Mouse (Mus musculus): Measurements from ENCODE around the gene Immp2l. TPM values are rescaled to one million over a fixed set of nuclear protein-coding genes. Genes with fewer than 3 reads are reported as not detected.
"Not testable (repeated sequence)": the region's sequence is repeated elsewhere in the genome, so short reads cannot be mapped to it uniquely, and the experiment has no call there.

Gene Immp2l
- polyA plus RNA-seq, 1 experiment from 2014 or later: 16.3 TPM

DNA sequence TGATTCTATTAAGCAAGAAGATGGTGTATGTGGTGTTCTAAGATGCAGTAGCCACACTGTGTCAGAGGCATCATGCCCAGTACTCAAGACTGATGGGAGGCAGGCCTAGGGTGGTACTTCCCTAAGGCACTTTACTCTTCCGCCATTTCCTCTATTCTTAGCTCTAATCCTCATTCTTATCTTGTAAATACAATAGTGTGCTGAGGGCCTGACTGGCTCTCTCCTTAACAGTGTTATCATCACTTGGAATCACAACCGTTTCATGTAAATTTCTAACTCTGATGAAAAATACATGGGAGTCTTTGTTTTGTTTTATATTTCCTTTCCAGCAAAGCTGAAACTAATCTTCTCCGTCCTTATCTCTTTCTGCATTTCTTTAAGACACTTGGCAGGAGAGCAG, 750.1 kb downstream of the Immp2l start:
- WGBS: 56% methylated on average over 3 of the region's 3 CpGs
- Histone ChIP-seq H3K4me1 (ENCODE audit: control insufficient read depth, insufficient read depth, low read length) (no peaks in the 10 kb centered on the region), H3K4me3 (replicated peaks; ENCODE audit: low read length) (no peak overlapping the region), H3K4me2 (ENCODE audit: low read depth, low read length) (no peak overlapping the region), H3K9me3 (replicated peaks; ENCODE audit: control insufficient read depth, low read length) (no peaks in the 10 kb centered on the region), H3K27ac (ENCODE audit: low read length) (no peak overlapping the region), H3K36me3 (ENCODE audit: control insufficient read depth, insufficient read depth, low read length) (no peaks in the 10 kb centered on the region), H3K27me3 (ENCODE audit: control insufficient read depth, insufficient read depth, low read length) (no peaks in the 10 kb centered on the region), H3K9ac (ENCODE audit: low read length) (no peak overlapping the region)
- no peak for ATAC-seq (ENCODE audit: insufficient read depth, low FRiP score)

DNA sequence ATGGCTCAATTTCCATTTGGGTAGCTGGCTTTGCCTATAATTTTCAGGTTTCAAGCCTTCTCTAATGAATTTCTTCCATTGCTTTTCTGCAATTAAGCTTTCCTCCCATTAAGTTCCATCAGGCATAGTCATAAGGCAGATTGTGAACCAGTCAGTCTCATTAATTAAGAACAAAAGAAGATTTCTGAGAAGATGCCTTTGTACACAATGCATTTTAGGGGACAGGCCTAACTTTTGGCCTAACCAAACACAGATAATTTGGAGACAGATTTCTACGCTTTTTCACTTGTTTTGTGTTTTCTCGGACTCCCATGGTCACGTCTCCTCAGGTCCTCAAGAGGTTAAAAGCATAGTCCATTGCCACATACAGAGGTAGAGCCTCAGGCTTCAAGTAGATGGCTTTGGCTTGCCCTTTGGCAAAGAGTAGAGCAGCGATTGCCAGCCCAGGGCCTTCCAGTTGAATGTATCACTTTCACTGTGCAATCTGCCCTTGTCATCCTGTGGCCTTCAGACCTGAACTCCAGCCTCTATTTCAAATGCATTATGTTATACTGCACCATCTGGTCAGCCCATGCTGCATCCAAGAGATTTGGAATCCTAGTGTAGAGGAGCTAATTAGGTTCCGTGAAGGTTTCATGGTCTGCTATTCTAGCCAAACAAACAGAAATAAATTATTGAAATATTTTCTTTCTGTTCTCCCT, 750.9 kb downstream of the Immp2l start:
- no peaks in the 10 kb centered on the region for H3K9me3 ChIP-seq (replicated peaks; ENCODE audit: control insufficient read depth, low read length)
- H3K4me2 ChIP-seq (ENCODE audit: low read depth, low read length): no peak overlapping the region
- H3K27ac ChIP-seq (ENCODE audit: low read length): no peak overlapping the region
- no peak overlapping the region for H3K4me3 ChIP-seq (replicated peaks; ENCODE audit: low read length)
- H3K36me3 ChIP-seq (ENCODE audit: control insufficient read depth, insufficient read depth, low read length): no peaks in the 10 kb centered on the region
- no peak overlapping the region for H3K9ac ChIP-seq (ENCODE audit: low read length)
- H3K27me3 ChIP-seq (ENCODE audit: control insufficient read depth, insufficient read depth, low read length): no peaks in the 10 kb centered on the region
- H3K4me1 ChIP-seq (ENCODE audit: control insufficient read depth, insufficient read depth, low read length): no peaks in the 10 kb centered on the region
- no peak for ATAC-seq (ENCODE audit: insufficient read depth, low FRiP score)
- 87% methylated on average over 5 of the region's 5 CpGs for WGBS

DNA sequence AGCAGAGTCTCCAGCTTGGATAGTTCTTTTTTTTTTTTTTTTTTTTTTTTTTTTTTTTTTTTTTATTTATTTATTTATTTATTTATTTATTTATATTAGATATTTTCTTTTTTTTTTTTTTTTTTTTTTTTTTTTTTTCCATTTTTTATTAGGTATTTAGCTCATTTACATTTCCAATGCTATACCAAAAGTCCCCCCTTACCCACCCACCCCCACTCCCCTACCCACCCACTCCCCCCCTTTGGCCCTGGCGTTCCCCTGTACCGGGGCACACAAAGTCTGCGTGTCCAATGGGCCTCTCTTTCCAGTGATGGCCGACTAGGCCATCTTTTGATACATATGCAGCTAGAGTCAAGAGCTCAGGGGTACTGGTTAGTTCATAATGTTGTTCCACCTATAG, 753.9 kb downstream of the Immp2l start:
- H3K4me2 ChIP-seq (ENCODE audit: low read depth, low read length); H3K36me3 ChIP-seq (ENCODE audit: control insufficient read depth, insufficient read depth, low read length); H3K27me3 ChIP-seq (ENCODE audit: control insufficient read depth, insufficient read depth, low read length); H3K4me3 ChIP-seq (replicated peaks; ENCODE audit: low read length); ATAC-seq (ENCODE audit: insufficient read depth, low FRiP score); H3K9ac ChIP-seq (ENCODE audit: low read length); H3K9me3 ChIP-seq (replicated peaks; ENCODE audit: control insufficient read depth, low read length); H3K4me1 ChIP-seq (ENCODE audit: control insufficient read depth, insufficient read depth, low read length); H3K27ac ChIP-seq (ENCODE audit: low read length): not testable (repeated sequence)
- no CpG with 5 or more reads among the region's 4 CpGs for WGBS

DNA sequence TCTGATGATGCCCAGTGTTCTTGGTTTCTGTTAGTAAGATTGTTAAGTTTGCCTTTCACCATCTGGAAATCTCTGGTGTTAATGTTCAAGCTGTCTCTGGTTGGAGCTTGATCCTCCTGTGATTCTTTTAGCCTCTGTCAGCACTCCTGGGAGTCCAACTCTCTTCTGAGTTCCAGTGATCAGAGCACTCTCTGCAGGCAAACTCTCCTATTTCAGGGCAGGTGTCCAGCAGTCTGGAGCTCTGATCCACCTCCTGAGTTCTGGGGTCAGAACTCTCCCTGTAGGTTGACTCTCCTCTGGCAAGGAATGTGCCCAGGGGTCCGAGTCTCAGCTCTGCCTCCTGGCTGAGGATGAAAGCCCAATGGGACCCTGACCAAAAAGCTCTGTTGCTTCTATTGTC, 769.8 kb downstream of the Immp2l start:
- H3K4me2 ChIP-seq (ENCODE audit: low read depth, low read length); H3K4me1 ChIP-seq (ENCODE audit: control insufficient read depth, insufficient read depth, low read length); H3K9me3 ChIP-seq (replicated peaks; ENCODE audit: control insufficient read depth, low read length); H3K4me3 ChIP-seq (replicated peaks; ENCODE audit: low read length); H3K27ac ChIP-seq (ENCODE audit: low read length); H3K27me3 ChIP-seq (ENCODE audit: control insufficient read depth, insufficient read depth, low read length); ATAC-seq (ENCODE audit: insufficient read depth, low FRiP score); H3K9ac ChIP-seq (ENCODE audit: low read length); H3K36me3 ChIP-seq (ENCODE audit: control insufficient read depth, insufficient read depth, low read length): not testable (repeated sequence)
- 78% methylated on average over 1 of the region's 1 CpGs for WGBS

DNA sequence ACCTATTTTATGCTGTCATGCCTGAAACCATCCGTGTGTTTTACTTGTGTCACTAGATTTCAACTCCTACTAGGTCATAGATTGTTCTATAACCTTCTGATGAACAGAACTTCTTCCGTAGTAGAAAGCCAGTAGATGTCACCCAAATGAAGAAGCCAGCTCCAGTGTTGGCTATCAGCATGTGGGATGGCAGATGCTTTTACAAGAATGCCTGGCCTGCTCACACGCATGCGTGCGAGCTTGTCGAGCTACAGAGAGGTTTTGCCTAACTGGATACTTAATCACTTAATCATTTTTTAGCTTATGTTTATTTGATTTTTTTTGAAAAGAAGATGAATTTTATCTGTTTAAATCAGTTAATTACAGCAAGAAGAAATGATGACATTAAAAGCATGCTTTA, 805.6 kb downstream of the Immp2l start:
- H3K4me1 ChIP-seq (ENCODE audit: control insufficient read depth, insufficient read depth, low read length): no peaks in the 10 kb centered on the region
- ATAC-seq (ENCODE audit: insufficient read depth, low FRiP score): no peak
- H3K27ac ChIP-seq (ENCODE audit: low read length): no peak overlapping the region
- no peaks in the 10 kb centered on the region for H3K27me3 ChIP-seq (ENCODE audit: control insufficient read depth, insufficient read depth, low read length)
- H3K9me3 ChIP-seq (replicated peaks; ENCODE audit: control insufficient read depth, low read length): no peaks in the 10 kb centered on the region
- no peak overlapping the region for H3K4me2 ChIP-seq (ENCODE audit: low read depth, low read length)
- H3K36me3 ChIP-seq (ENCODE audit: control insufficient read depth, insufficient read depth, low read length): no peaks in the 10 kb centered on the region
- no peak overlapping the region for H3K4me3 ChIP-seq (replicated peaks; ENCODE audit: low read length)
- no peak overlapping the region for H3K9ac ChIP-seq (ENCODE audit: low read length)
- WGBS: 87% methylated on average over 6 of the region's 6 CpGs

DNA sequence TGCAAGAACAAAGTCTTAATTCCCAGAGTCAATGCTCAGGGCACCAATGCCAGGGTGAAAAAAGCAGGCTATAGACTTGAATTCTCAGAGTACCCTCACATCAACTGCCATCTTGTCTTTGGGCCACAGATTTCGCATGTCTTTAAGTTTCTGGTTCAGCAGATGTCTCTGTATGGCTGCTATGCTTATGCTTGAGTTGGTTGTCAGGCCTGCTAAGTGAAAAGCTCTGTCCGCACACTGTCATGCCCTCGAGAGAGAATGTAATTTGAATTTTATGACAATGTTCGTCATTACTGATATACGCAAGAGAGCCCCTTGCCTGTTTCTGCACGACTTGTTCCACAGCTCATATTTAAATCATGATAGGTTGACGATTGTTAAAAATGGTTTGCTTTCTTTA, 807.8 kb downstream of the Immp2l start:
- no peak overlapping the region for H3K4me3 ChIP-seq (replicated peaks; ENCODE audit: low read length)
- no peak overlapping the region for H3K27ac ChIP-seq (ENCODE audit: low read length)
- no peaks in the 10 kb centered on the region for H3K27me3 ChIP-seq (ENCODE audit: control insufficient read depth, insufficient read depth, low read length)
- H3K4me1 ChIP-seq (ENCODE audit: control insufficient read depth, insufficient read depth, low read length): no peaks in the 10 kb centered on the region
- H3K9me3 ChIP-seq (replicated peaks; ENCODE audit: control insufficient read depth, low read length): no peaks in the 10 kb centered on the region
- 86% methylated on average over 7 of the region's 7 CpGs for WGBS
- no peak for ATAC-seq (ENCODE audit: insufficient read depth, low FRiP score)
- no peak overlapping the region for H3K9ac ChIP-seq (ENCODE audit: low read length)
- no peaks in the 10 kb centered on the region for H3K36me3 ChIP-seq (ENCODE audit: control insufficient read depth, insufficient read depth, low read length)
- no peak overlapping the region for H3K4me2 ChIP-seq (ENCODE audit: low read depth, low read length)

DNA sequence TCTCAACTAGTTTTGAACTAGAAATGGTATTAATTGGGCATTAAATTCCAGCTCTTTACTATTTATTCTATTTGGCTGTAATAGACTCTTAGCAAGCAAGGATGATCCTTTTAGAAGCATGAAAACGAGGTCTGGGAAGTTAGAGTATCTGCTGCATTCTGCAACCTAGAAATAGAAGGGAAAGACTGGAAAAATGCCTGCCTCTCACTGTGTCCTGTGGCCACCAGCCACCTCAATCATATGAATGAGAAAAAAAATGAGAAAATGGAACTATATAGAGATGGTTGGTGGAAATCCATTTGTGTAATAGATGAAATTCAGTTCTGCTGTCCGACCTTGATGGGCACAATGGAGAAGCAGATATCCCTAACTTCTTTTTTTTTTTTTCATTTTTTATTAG, 810.8 kb downstream of the Immp2l start:
- 85% methylated on average over 2 of the region's 2 CpGs for WGBS
- Histone ChIP-seq H3K27me3 (ENCODE audit: control insufficient read depth, insufficient read depth, low read length) (no peaks in the 10 kb centered on the region), H3K9ac (ENCODE audit: low read length) (no peak overlapping the region), H3K4me1 (ENCODE audit: control insufficient read depth, insufficient read depth, low read length) (no peaks in the 10 kb centered on the region), H3K36me3 (ENCODE audit: control insufficient read depth, insufficient read depth, low read length) (no peaks in the 10 kb centered on the region), H3K4me3 (replicated peaks; ENCODE audit: low read length) (no peak overlapping the region), H3K9me3 (replicated peaks; ENCODE audit: control insufficient read depth, low read length) (no peaks in the 10 kb centered on the region), H3K27ac (ENCODE audit: low read length) (no peak overlapping the region), H3K4me2 (ENCODE audit: low read depth, low read length) (no peak overlapping the region)
- no peak for ATAC-seq (ENCODE audit: insufficient read depth, low FRiP score)

DNA sequence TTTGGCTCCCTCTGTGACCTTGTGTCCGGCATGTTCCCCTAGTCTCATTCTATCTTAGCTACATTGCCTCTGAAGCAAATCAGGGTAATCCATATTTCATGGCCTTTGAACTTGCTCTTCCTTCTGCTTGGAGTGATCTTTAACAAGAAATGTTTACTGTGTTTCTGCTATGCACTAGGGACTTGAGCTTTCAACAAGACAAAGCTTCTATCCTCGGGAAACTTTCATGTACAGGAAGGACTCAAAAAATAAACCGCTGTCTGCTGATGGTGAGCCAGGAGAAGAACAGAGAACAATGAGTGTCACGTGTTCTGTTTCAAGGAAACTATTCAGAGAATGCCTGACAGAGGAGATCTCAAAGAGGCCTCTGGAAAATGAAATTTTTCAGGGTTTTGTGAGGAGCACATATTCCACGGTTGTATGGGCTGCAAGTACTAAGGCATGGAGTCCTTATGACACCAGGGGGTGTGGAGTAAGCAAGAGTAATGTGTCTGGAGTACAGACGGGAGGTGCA, 814.5 kb downstream of the Immp2l start:
- ATAC-seq (ENCODE audit: insufficient read depth, low FRiP score): no peak
- no peak overlapping the region for H3K9ac ChIP-seq (ENCODE audit: low read length)
- no peak overlapping the region for H3K4me3 ChIP-seq (replicated peaks; ENCODE audit: low read length)
- no peaks in the 10 kb centered on the region for H3K36me3 ChIP-seq (ENCODE audit: control insufficient read depth, insufficient read depth, low read length)
- no peaks in the 10 kb centered on the region for H3K27me3 ChIP-seq (ENCODE audit: control insufficient read depth, insufficient read depth, low read length)
- H3K27ac ChIP-seq (ENCODE audit: low read length): no peak overlapping the region
- H3K9me3 ChIP-seq (replicated peaks; ENCODE audit: control insufficient read depth, low read length): no peaks in the 10 kb centered on the region
- WGBS: 60% methylated on average over 6 of the region's 6 CpGs
- H3K4me2 ChIP-seq (ENCODE audit: low read depth, low read length): no peak overlapping the region
- no peaks in the 10 kb centered on the region for H3K4me1 ChIP-seq (ENCODE audit: control insufficient read depth, insufficient read depth, low read length)

DNA sequence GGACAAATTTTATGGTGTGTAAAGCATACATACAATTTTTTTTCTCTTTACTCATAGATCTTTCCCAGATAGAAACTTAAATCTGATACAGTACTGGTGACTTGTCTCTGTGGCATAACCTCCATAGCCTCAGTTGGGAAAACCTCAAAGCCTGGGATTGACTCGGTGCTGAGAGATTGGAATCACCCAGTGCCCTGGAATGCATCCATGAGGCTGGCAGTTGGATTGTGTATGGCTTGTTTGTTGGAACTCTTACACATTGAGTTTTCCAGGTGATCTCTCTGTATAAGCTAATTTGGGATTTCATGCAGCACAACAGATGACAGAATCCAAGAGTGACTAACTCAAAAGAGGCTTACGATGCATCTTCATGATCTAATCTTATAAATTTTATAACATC, 815.4 kb downstream of the Immp2l start:
- Histone ChIP-seq H3K4me1 (ENCODE audit: control insufficient read depth, insufficient read depth, low read length) (no peaks in the 10 kb centered on the region), H3K27ac (ENCODE audit: low read length) (no peak overlapping the region), H3K36me3 (ENCODE audit: control insufficient read depth, insufficient read depth, low read length) (no peaks in the 10 kb centered on the region), H3K9me3 (replicated peaks; ENCODE audit: control insufficient read depth, low read length) (no peaks in the 10 kb centered on the region), H3K27me3 (ENCODE audit: control insufficient read depth, insufficient read depth, low read length) (no peaks in the 10 kb centered on the region), H3K4me3 (replicated peaks; ENCODE audit: low read length) (no peak overlapping the region), H3K4me2 (ENCODE audit: low read depth, low read length) (no peak overlapping the region), H3K9ac (ENCODE audit: low read length) (no peak overlapping the region)
- ATAC-seq (ENCODE audit: insufficient read depth, low FRiP score): no peak
- 87% methylated on average over 2 of the region's 2 CpGs for WGBS
